Mouse (Mus musculus) erythroblast, adult 5-6 weeks (primary cell): ENCODE data around the gene Ptgs1. TPM values are rescaled to one million over a fixed set of nuclear protein-coding genes. Genes with fewer than 3 reads are reported as not detected.

Source experiments
- ATAC-seq: replicated peaks from 2 replicates; pipeline ENCODE4 v1.8.0; 2016; ENCODE audit warnings: moderate number of reproducible peaks, mild to moderate bottlenecking, moderate TSS enrichment, inconsistent platforms; ENCODE audit not compliant: poor library complexity, low FRiP score, severe bottlenecking
- total RNA-seq, 2 experiments: library from RNA; stranded (forward) in 1 of 2; stranded (reverse) in 1 of 2; fragments of 150-400 nt in 1 of 2; fragments of 200-764, 138-1000 nt in 1 of 2; gene quantifications; 2 replicates each; pipeline versions ENCODE4 v1.2.3 to v1.2.4; 2015 to 2017; ENCODE audit warnings: low replicate concordance in 2 of 2

The Ptgs1 gene
- total RNA-seq, 2 experiments from 2014 or later, result 13.6 to 15.0 TPM

DNA sequence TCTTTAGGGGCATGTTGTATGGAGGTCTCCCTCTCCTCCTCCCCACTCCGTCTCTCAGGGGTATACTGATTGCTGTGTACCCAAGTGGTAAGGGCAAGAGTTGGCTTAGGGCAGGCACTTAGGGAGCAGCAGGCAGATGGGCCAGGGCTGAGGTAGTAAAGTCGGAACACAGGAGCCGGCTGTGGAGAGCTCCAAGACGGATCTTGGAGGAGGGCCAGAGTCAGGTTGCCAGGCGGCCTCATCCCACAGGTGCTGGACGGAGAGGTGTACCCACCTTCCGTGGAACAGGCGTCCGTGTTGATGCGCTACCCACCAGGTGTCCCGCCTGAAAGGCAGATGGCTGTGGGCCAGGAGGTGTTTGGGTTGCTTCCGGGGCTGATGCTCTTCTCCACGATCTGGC lies 12.3 kb downstream of the Ptgs1 start:
- no peak for ATAC-seq

DNA sequence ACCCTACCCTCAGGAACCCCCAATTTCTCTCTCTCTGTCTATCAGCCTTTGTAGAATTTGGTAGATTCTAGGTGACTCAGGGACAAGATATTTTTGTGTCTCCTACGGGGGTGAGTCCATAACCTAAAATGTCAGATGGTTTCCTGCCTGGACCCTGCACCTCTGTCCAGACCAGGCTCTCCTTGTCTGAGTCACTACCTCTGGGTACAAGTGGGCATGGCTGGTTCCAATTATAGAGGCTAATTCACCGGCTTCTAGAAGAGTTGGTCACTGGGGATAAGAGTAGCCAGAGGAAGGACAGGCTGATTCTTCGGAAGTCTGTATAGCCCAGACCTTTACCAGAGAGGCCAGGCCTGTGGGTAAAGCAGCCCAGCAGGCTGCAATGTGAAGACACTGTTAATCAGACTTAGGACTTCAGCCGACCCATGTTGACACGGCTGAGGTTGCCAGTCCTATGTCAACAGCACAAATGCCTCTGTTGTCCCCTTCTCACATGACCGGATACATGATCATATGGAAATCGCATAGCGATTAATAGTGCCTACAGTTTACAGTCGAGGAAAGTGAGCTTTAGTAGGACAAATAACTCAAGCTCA lies 13.2 kb downstream of the Ptgs1 start:
- no peak for ATAC-seq

DNA sequence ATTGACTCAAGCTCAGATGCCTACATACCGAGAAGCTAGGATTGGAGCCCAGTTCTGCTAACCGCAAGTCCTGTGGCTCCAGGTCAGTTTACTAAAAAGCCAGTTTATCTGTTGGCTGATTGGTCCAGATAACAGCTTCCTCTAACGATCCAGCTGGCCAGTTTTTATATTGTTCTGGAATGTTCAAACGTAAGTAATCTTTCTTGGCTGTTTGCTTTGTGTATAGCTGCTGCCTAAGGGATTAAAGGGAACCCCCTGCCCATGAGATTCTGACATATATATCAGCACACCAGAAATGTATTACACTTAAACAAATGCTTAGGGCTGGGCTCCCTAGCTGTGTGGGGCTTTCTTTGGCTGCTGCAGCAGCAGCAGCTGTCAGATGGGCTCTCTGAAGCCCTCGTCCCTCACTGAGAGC lies 13.7 kb downstream of the Ptgs1 start:
- no peak for ATAC-seq

DNA sequence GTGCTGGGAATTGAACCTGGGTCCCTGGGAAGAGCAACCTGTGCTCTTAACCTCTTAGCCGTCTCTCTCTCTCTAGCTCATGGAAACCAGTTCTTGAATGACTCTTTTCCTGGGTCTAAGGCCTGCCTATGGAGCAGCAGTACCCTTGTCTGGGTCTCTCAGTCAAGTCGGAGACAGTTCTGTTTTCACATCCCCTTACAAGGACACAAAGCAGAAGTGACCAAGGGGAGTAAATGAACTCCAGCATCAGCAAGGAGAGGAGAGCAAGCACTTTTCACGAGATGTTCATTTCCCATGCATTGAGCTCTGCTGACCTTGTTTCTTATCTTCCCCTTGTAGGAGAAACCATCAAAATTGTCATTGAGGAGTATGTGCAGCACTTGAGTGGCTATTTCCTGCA lies 14.5 kb downstream of the Ptgs1 start:
- ATAC-seq, result no peak

DNA sequence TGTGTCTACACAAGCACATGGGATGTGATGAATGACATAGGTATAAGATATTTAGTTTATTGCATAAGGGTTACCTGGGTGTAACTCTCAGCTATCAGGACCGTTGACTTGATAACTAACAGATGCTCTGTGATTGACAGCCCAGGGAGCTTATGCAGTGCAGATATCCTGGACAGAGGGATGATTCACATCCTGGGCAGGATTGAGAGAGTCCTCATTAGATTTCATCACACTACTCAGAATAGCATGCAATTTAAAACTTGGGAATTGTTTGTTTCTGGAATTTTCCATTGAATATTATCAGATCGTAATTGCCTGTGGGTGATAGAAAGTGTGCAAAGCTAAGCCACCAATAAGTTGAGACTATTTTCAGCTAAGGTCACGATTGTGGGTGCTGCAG lies 17.7 kb downstream of the Ptgs1 start:
- no peak for ATAC-seq

DNA sequence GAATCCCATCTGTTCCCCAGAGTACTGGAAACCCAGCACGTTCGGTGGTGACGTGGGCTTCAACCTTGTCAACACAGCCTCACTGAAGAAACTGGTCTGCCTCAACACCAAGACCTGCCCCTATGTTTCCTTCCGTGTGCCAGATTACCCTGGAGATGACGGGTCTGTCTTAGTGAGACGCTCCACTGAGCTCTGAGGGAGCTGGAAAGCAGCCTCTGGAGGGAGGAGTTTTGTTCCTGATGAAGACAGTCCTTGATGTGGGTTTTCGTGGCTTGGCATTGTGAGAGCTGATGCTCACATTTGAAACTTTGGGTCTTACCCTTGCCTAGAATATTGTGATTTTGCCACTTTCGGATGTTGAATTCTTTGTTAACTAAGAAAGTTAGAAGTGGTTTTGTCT lies 20.9 kb downstream of the Ptgs1 start:
- ATAC-seq, result no peak

DNA sequence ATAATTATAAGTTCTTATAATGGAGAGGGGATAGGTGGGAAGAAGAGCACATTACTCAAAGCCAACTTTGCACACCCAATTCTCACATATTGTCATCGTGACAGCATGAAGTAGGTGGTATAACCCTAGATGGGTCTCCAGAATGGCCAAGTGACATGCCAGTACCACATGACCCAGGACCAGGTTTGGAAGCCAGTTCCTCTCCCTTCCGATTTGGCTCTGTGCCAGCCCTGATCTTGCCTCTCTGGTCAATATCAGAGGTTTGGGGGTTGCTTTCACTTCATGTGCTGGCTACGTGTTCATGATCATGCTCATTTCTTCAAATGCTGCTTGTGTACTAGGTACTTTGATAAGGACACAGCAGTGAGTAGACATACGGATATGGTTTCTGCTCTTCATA lies 22.3 kb downstream of the Ptgs1 start:
- no peak for ATAC-seq

DNA sequence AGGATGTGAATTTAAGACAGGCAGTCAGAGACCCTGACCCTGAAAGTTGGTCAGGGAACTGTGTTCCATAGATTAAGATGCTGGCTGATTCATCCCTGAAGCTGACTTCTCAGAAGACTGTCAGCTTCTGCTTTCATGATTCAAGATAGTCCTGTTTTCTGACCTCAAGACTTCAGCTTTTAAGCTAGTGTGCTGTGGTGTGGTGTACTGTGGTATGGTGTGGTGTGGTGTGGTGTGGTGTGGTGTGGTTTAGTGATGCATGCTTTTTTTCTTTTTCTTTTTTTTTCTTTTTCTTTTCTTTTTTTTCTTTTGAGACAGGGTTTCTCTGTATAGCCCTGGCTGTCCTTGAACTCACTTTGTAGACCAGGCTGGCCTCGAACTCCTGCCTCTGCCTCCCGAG lies 24.2 kb downstream of the Ptgs1 start:
- no peak for ATAC-seq

DNA sequence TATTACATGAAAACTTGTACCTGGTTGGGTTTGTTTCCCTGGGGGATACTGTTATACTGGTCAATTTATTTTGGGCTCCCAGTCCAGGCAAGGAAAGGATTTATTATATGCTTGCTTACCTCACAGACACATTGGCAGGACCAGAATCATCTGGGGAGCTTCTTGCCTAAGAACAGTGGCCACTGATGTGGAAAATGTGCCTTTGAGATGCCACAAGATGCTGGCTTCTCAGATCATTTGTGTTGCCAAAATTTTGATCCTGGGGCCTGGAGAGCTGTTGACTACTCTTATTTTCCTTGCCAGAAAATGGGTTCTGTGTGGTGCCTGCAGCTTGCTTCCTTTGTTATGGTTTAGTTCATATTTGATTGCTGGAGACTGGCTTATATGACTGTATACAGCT lies 26.7 kb downstream of the Ptgs1 start:
- no peak for ATAC-seq

DNA sequence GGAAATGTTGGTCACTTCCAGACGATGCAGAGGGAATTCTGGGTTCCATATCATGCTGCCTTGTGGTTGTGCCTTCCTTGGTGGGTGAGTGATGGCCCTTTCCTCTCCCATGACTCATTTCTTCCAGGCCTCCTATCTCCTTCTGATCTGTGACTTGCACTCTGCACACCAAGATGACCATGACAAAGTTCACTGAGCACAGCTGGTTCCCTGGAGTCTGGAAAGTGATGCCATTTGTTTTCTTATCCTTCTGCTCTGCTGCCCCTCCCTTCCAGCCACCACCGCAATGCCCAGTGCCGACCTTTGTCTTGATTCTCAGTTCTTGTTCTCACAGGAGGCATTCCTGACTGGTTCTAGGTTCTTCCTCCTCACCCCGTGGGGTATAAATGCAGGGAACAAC lies 29.2 kb downstream of the Ptgs1 start:
- ATAC-seq, result no peak

DNA sequence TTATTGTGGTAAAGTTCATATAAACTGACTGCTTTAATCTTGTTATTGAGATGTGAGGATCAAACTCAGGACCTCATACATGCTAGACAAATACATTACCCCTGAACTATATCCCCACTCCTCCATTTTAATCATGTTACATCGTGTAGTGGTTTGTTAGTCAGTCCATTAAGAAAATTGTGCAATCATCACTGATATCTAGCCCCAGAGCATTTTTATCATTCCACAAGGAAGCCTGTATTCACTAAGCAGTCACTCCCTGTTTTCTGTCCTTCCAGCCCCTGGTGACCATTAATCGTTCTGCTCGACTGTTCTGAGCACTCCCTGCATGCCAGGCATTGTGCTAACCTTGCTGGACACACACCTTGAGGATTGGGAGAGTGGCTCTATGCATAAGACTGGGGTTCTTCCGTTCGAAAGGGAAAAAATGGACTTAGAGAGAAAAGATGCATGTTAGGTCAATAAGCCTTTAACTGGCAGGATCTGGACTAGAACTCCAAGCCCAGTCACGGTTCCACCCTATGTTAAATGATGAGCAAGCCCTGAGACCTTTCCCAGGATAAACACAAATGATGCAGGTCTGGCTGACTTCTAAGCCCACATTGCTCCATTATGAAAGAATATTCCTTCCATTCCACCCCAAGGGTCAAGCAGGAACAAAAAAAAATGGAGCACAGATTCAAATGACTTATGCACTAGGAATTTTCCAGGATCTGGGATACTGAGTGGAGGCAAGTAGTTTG lies 29.7 kb downstream of the Ptgs1 start:
- ATAC-seq, result no peak

DNA sequence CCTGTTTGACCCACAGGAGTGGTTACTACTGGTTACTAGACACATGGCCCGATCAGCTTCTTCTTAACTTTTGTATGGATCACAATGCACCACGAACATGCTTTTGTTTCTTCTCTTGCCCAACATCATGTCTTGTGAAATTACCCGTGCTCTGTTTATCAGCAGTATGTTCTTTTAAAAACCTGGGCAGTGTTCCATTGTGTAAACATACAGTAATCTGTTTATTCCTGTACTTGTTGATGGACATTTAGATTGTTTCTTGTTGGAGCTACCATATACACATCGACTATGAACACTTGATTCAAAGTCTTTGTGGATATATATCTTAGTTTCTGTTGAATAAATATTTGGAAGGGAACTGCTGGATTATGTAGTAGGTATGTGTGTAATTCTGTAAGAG lies 31.8 kb downstream of the Ptgs1 start:
- no peak for ATAC-seq

DNA sequence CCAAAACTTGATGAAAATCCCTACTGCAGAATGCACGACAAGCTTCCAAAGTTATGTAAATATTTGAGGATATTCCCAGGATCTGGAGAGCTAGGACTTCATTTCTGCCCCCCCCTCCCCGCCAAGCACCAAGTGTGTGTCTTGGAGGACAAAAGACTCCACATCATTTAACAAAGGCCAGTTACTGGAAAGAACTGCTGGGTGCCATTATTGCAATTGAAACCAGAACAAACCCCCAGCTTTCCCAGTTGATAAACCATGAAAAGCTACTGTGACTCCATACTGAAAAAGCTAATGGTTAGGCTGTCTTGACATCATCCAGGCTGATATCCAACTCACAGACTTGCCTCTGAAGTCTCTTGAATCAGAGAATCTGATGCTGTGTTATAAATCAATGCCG lies 39.2 kb downstream of the Ptgs1 start:
- no peak for ATAC-seq

DNA sequence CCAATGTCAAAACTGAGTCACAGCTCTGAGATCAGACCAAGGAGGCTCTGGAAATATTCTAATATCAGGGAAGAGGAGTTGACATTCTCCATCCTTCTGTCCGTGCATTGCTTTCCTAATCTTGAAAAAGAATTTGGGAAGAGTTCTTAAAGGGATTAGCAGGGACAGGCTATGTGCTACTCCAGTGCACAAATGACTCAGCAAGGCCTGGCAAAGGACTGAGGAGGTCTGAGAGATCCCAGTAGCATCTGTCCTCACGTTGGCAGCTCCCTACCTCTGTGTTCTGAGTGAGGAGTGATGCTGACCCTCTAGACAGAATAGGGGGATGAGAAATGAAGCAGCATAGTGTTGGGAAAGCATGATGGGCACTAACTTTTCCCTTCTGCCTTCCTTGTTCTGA lies 40.0 kb downstream of the Ptgs1 start:
- ATAC-seq, result no peak

DNA sequence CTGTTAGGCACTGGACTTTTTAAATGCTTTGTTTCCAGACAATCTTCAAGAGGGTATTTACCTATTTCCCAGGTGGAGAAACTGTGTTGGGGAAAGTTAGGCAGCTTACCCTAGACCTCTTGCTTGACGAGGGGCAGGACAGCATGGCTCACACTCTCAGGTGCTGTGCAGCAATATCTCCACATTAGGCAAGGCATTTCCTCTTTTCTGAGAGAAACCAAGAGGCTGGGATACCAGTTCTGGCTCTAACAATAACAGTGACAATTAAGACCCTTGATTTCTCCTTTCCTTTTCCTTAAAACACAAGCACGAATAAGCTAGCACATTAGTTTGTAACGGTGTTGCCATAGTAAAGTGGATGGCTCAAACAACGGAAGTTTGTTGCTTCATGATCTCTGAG lies 40.9 kb downstream of the Ptgs1 start:
- no peak for ATAC-seq

DNA sequence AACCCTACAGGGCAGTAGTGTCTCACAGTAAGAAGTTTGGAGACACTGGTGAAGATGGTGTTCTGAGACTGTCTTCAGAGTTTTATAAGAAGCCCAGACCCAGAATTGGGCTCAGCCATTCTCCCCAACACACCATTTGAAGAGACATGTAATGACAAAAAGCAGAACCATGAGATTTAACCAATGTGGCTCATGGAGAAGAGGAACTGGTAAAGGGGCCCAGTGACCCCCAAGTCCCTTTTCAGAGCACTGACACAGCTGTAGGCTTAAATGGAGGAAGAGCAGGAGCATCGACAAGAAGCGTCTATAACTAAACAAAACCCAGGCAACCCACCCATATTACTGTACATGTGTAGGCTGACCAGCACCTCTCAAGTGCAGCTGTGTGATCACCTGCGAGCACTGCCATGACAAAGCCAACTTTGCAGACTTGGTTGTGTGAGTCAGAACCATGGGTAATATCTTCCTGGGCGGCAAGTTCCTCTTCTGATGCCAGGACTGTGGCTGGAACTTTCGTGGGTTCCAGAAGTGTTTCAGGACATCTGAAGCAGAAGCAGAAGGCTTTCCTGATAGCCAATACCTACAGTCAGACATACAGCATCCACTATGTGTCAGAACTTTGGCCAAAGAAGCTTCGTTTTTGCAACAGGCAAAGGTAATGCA lies 42.2 kb downstream of the Ptgs1 start:
- ATAC-seq, result no peak

DNA sequence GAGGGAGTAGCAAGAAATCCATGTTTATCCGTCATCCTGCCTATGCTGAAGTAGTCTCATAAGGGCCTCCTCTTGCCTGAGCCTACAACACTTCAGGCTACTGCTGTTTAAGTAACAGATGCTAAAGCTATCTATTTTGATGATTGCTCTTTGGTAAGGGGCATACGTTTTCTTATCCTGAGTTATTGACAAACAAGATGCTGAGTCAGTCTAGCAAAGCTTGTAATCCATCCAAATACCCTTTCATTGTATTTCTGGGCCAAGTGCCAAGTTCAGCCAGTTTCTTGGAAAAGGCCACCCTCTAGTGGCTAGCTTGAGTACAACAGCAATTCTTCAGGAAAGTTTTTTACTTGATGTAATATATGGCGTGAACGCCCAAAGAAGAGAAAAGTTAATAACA lies 46.2 kb downstream of the Ptgs1 start:
- no peak for ATAC-seq

DNA sequence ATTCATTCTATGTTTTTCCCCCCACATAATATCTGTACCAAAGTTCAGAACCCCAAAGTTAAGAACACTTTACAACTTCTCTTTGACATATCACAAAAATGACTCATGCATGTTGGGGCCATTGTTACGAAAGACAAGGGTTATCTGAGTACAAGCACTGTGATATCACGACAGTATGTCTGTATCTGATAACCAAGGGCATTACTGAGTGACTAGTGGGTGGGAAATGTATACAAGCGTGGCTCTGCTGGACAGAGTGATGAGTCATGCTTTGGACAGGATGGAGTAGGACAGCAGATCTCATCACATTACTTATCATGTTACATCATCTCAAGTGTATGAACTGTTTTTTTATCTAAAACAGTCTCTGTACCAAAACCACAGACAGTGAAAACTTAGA lies 48.5 kb downstream of the Ptgs1 start:
- no peak for ATAC-seq

DNA sequence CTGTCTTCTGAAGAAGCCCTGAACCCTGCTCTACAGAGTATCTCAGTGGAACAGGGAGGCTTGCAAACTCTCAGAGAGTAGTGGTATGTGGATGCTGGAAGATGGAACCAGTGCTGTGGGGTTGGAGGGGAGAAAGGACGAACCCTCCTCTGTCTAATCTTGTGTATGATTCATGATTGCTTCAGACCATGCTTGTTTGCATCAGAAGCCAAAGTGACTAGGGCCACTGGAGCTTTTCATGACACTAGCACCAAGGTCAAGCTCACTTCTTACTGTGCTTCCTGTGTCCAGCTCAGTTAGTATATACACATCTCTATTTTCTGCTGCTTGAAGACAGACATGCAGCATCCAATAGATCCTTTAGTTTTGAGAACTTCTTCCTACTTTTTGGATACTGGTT lies 50.9 kb downstream of the Ptgs1 start:
- no peak for ATAC-seq

DNA sequence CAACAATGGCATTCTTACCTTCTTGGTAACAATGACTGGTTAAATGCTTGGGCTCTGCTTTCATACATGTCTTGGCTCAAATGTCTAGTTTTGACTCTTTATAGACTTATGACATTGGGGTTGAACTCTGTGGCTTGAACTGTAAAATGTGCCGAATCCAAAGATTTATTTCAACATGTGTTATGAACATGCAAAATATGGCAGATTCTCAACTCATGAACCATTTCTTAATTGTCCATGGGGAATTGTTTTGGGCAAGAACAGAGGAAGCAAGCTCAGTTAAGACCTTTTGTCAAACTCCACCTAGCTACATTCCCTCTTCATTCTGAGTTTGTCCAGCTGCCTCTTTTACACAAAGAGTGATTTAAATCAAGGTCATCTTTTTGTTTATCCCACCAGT lies 52.1 kb downstream of the Ptgs1 start:
- ATAC-seq, result no peak
